Mouse (Mus musculus) cortical plate, adult 2 months (tissue): ENCODE measurements around the gene Grap. TPM values are rescaled to one million over a fixed set of nuclear protein-coding genes. Genes with fewer than 3 reads are reported as not detected.

Source experiments
- H3K27ac ChIP-seq: fragments of 200-500 bp; 2 replicates; pipeline ENCODE4 v1.5.1; 2012; ENCODE audit warnings: low read length, control low read depth, inconsistent platforms; ENCODE audit not compliant: insufficient read depth
- H3K4me1 ChIP-seq: fragments of 200-500 bp; 2 replicates; pipeline ENCODE4 v1.6.1; 2011; ENCODE audit warnings: low read length; ENCODE audit not compliant: control insufficient read depth, insufficient read depth
- H3K4me3 ChIP-seq: fragments of 200-500 bp; 2 replicates; pipeline ENCODE4 v1.5.1; 2011; ENCODE audit warnings: mild to moderate bottlenecking, low read length, control low read depth; ENCODE audit not compliant: insufficient read depth
- CTCF ChIP-seq: fragments of 200-500 bp; IDR thresholded peaks from 2 replicates; pipeline ENCODE4 v1.5.1; 2011; ENCODE audit warnings: mild to moderate bottlenecking, control low read depth, low read length; ENCODE audit not compliant: insufficient read depth; ENCODE audit errors: extremely low read depth
- POLR2A ChIP-seq: fragments of 200-500 bp; IDR thresholded peaks from 2 replicates; pipeline ENCODE4 v1.6.1; 2011; ENCODE audit warnings: mild to moderate bottlenecking, low read length, control low read depth; ENCODE audit not compliant: insufficient read depth; ENCODE audit errors: extremely low read depth
- polyA plus RNA-seq: library from polyadenylated mRNA; depleted of rRNA; stranded (reverse); fragments of >200 nt; gene quantifications from 2 replicates; pipeline ENCODE4 v1.2.3, GENCODE M21; 2012; rRNA removed

Grap gene
- polyA plus RNA-seq, 1 experiment = 6.2 TPM

DNA sequence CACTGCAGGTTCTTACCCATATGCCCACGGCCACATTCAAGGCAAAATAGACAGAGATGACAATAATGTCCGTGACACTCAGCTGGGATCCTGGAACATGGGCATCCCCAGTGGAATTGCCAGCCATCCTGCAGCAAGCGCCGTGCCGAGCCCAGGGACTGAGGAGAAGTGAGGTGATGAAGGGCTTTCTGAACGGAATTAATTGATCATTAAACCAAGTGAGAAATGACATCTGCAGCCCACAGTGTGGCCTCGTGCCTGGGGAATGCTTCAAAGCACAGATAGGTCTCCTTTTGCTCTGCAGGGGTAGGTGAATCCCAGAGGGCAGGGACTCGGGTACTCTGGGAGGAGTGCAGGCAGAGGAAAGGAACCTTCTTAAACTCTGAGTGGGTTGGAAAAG lies 66.8 kb downstream of the Grap start:
- Histone ChIP-seq H3K4me1 (no peaks in the 10 kb centered on the region), H3K27ac (no peak overlapping the region), H3K4me3 (no peak overlapping the region)
- TF ChIP-seq CTCF (no peak), POLR2A (no peak)

DNA sequence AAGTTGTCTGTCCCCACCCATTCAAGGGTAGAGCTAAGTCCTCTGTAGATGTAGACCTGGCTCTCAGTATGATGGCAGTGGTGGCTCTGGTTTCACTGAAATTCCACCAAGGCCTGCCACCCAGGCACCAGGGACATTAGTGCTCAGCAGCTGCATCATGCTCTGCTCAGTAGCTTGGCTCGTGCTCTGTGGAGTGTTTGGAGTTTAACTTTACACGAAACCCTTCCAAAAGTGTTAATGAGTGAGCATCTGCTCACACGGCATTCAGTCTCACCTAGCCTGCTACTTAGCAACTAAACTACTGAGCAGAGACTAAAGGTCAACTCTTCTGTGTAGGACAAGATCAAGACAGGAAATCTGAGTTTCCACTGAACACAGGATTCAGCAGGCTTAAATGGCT lies 67.6 kb downstream of the Grap start, which contains the start of gene Slc5a10:
Gene Slc5a10 (minus strand): TSS at position 191 of the 400 bp plus-strand sequence.
- H3K27ac ChIP-seq = no peak within 1 kb of the TSS
- TF ChIP-seq POLR2A (no peak), CTCF (no peak)
- no peak within 1 kb of the TSS for H3K4me3 ChIP-seq
- H3K4me1 ChIP-seq = no peaks in the 10 kb centered on the region

- TF ChIP-seq CTCF = no peak
- no peak for TF ChIP-seq POLR2A
- Histone ChIP-seq H3K27ac (no peak overlapping the region), H3K4me3 (no peak overlapping the region), H3K4me1 (no peaks in the 10 kb centered on the region)
Measured at GRCm38 (mm10) chr11:61722077-61722476, 69.0 kb downstream of the Grap start.

Other genes with a start within 250 kb of the Grap start
- gene Rnf112, start 199.1 kb upstream of the Grap start, polyA plus RNA-seq = 453 and 528 TPM in 2 replicates
- gene Mfap4, start 167.8 kb upstream of the Grap start, polyA plus RNA-seq = 3.2 and 4.6 TPM in 2 replicates
- 32.2 and 36.7 TPM in 2 replicates for gene Mapk7, start 158.9 kb upstream of the Grap start, polyA plus RNA-seq
- gene B9d1, start 148.1 kb upstream of the Grap start, polyA plus RNA-seq = 50.0 and 50.2 TPM in 2 replicates
- gene Epn2, start 73.6 kb upstream of the Grap start, polyA plus RNA-seq = 107 and 108 TPM in 2 replicates
- gene Fam83g, start 30.8 kb downstream of the Grap start, polyA plus RNA-seq = 0.04 TPM in 2 replicates
- 0.11 and 0.19 TPM in 2 replicates for gene Slc5a10, start 67.6 kb downstream of the Grap start, polyA plus RNA-seq
- gene Prpsap2, start 108.8 kb downstream of the Grap start, polyA plus RNA-seq = 36.5 and 38.9 TPM in 2 replicates
- 65.5 and 66.4 TPM in 2 replicates for gene Ulk2, start 201.8 kb downstream of the Grap start, polyA plus RNA-seq